Mouse (Mus musculus) adrenal gland, adult 8-10 months (tissue): ENCODE data around the gene Aldh3a1. TPM values are rescaled to one million over a fixed set of nuclear protein-coding genes. Genes with fewer than 3 reads are reported as not detected.
"Not testable (repeated sequence)": the region's sequence is repeated elsewhere in the genome, so short reads cannot be mapped to it uniquely, and the experiment has no call there.

Experiments used
- DNase-seq: peaks from one replicate; pipeline ENCODE4 v3.0.0; 2022
- total RNA-seq, 4 experiments: library from RNA; stranded (reverse); gene quantifications; 2 replicates each; pipeline ENCODE4 v1.2.4; 2022

Aldh3a1 gene
- under 1 TPM in 2 of 4 experiments, not detected in 2; 0.28 to 0.46 TPM for total RNA-seq

- no peak for DNase-seq
Observed at GRCm38 (mm10) chr11:61207487-61208246, at the start of gene Aldh3a1. Aldh3a1 (plus strand) TSS chr11:61207537.

GRCm38 (mm10) chr11:61158141-61158540 lies 49.2 kb upstream of the Aldh3a1 start:
- no peak for DNase-seq

GRCm38 (mm10) chr11:61159796-61160732 lies 47.3 kb upstream of the Aldh3a1 start:
- DNase-seq, result no peak

DNA sequence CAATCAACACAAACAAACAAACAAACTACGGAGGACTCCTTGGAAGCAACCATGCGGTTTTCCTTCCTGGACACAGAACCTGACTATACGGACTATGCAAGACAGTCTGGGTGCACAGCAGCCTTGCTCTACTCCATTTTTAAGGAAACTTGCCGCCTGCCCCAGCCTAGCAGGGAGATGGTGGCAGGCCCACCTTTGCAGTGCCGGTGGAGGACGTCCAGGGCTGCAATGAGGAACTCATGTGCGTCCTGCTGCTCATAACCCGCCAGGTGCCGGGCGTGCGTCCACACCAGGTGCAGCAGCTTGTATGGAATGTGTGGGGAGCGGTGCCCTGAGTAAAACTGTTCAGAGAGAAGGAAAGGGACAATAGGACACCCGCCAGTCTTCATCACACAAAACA lies 46.2 kb upstream of the Aldh3a1 start:
- DNase-seq, result no peak

- DNase-seq, result no peak
Observed at GRCm38 (mm10) chr11:61162776-61163175, 44.6 kb upstream of the Aldh3a1 start.

- no peak for DNase-seq
Observed at GRCm38 (mm10) chr11:61163341-61163740, 44.0 kb upstream of the Aldh3a1 start.

- DNase-seq, result no peak
Observed at GRCm38 (mm10) chr11:61164366-61164765, 43.0 kb upstream of the Aldh3a1 start.

DNA sequence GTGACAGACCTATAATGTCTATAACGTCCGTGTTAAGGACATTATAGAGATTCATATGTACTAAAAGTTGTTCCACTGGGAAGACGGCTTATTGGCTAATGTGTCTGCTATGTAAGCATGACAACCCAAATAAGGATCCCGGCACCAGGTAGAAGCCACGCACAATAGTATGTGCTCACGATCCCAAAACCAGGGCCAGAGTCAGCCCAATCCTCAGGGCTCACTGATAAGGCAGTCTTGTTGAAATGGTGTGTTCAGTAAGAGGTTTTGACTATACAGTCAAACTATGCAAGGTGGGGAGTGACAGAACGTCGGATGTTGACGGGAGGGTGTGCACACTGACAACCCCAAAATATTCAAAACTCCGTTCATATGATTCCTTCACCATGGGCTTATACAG lies 42.5 kb upstream of the Aldh3a1 start:
- no peak for DNase-seq

DNA sequence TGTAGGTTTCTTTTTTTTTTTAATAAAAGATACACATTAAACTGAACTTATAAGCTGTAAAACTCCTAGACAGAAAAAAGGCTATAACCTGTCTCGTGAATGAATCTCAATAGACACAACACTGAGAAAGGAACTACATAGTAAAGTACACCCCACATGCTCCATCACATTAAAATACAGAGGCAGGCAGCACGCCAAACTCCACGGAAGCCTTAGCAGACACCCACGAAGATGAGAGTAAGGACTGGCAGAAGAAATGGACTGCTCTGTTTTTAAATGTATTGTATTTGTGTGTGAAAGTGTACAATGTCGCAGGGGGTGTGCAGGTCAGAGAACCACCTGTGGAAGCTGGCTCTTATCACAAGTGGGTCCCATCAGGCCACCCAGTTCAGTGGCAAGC lies 37.2 kb upstream of the Aldh3a1 start:
- DNase-seq, result no peak

DNA sequence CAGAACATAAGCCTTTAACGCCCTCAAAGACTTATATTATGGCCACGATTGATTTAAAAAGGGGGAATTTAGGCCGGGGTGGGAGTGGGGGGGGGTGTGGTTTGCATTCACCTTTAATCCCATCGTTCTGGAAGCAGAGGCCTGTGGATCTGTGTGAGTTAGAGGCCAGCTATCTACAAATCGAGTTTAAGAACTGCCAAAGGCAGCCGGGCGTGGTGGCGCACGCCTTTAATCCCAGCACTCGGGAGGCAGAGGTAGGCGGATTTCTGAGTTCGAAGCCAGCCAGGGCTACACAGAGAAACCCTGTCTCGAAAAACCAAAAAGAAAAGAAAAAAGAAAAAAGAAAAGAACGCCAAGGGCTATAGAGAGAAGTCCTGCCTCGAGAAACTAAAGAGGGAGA lies 33.9 kb upstream of the Aldh3a1 start:
- DNase-seq, result not testable (repeated sequence)

- DNase-seq, result peak; percentile 67
Observed at GRCm38 (mm10) chr11:61174291-61174820, 33.0 kb upstream of the Aldh3a1 start.

- peak; percentile 100 for DNase-seq
Observed at GRCm38 (mm10) chr11:61174821-61175658, 32.3 kb upstream of the Aldh3a1 start, which contains the start of gene Usp22. Usp22 (minus strand) TSS chr11:61175055.

DNA sequence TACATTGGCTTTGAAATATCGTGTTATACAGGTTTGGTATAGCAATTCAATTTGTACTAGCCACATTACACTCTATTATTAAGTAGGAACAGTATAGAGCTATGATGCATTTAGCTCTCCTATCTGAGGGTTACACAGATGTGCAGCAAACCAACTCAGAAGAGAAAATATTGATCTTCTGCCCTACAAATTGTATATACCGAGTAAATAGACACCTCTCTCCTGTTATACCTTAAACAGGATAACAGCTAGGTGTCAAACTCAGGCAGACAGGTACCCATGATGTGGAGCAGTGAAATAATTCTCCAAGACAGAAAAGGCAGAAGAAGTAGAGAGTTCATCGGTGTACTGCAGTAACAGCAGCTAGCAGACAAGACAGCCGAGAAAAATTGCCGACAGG lies 31.6 kb upstream of the Aldh3a1 start:
- DNase-seq, result no peak

GRCm38 (mm10) chr11:61176321-61176720 lies 31.0 kb upstream of the Aldh3a1 start:
- no peak for DNase-seq

GRCm38 (mm10) chr11:61180361-61180760 lies 27.0 kb upstream of the Aldh3a1 start:
- no peak for DNase-seq

DNA sequence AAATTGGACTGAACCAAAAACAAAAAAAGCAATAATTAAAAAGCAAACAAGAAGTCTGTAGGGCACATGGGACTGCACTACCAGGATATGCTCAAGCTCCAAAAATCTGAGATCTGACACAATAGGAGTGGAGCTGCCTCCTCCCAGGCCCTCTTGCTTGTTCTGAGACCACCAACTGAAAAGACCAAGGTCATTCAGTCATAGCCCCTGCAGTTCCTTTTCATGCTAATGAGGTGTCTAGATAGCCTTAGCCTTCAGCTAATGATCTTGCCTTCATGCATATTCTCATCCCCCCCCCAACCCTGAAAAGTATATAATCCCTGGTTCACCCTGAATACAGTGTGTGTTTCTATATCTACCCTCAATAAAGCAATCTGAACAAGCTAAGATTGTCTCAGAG lies 25.7 kb upstream of the Aldh3a1 start:
- no peak for DNase-seq

DNA sequence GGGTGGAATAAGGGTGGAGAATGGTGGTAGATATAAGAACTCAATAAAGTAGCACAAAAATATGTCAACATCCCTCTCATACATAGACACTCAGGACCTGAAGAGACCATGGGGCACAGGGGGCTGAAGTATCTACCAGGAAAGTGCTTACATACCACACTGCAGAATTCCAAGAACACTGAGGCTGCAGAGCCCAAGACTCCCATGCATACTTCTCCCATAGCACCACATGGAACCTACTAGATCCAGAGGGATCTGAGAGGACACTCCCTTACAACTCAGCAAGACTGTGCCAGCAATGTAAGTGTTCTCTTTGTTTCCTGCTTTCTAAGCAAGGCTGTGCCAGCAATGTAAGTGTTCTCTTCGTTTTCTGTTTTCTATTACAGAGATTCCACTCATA lies 23.5 kb upstream of the Aldh3a1 start:
- DNase-seq, result no peak

DNA sequence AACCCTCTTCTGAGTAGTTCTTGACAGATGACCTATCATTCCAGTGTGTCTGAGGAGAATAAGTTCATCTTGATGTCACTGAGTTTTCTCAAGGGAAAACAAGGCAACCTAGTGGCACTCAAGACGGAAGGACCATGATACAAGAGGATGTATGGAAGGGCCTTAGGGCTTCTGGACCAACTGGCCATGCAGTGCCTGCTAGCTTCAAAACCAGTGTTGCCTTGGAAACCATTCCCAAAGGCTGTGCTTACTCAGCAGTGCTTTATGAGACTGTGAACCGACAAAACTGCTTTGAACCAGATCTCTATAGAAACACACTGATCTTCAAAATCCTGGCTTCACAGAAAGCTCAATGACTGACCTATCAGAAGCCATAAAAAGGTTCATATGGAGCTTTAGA lies 16.6 kb upstream of the Aldh3a1 start:
- no peak for DNase-seq

GRCm38 (mm10) chr11:61192123-61192522 lies 15.2 kb upstream of the Aldh3a1 start:
- DNase-seq, result not testable (repeated sequence)

DNA sequence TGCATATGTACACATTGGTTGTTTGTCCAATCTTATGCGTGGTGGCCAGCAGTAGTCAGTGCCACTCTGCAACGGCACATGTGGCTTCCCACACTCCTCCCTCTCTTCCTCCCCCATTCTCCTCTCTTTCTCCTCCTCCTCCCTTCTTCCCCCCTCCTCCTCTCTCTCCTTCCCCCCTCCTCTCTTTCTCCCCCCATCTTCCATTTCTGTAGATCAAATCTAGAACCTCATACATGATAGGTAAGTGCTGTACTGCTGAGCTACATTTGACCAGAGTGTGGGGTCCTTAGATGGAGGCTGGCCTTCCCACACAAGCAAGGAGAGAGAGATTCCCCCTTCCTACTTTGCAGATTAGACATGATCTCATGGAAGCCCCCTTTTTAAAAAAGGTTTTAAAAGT lies 14.6 kb upstream of the Aldh3a1 start:
- no peak for DNase-seq

GRCm38 (mm10) chr11:61193392-61193791 lies 13.9 kb upstream of the Aldh3a1 start:
- peak; percentile 57 for DNase-seq
